Mouse (Mus musculus) G1E (cell line): Measurements from ENCODE around the gene Dact3. TPM values are rescaled to one million over a fixed set of nuclear protein-coding genes. Genes with fewer than 3 reads are reported as not detected.

Experiments used
- ATAC-seq: 2 replicates; pipeline ENCODE4 v1.8.0; 2016; ENCODE audit warnings: mild to moderate bottlenecking; ENCODE audit not compliant: insufficient number of reproducible peaks, poor library complexity, low FRiP score, severe bottlenecking; ENCODE audit errors: extremely low read depth
- DNase-seq: peaks from one replicate; pipeline ENCODE4 v3.0.0; 2012; ENCODE audit warnings: low spot score
- H3K27me3 ChIP-seq: 2 replicates; pipeline ENCODE4 v1.6.1; 2012; ENCODE audit warnings: mild to moderate bottlenecking, low read length, inconsistent platforms; ENCODE audit not compliant: insufficient read depth
- H3K36me3 ChIP-seq: replicated peaks from 2 replicates; pipeline ENCODE3; 2012; ENCODE audit warnings: mild to moderate bottlenecking, inconsistent platforms
- H3K4me1 ChIP-seq: 2 replicates; pipeline ENCODE4 v1.6.1; 2012; ENCODE audit warnings: low read depth, low read length, inconsistent platforms, mixed read lengths; ENCODE audit not compliant: insufficient read depth
- H3K4me3 ChIP-seq: 2 replicates; pipeline ENCODE4 v1.5.1; 2012; ENCODE audit warnings: low read depth, mild to moderate bottlenecking, inconsistent platforms, low read length, moderate library complexity, mixed read lengths
- H3K9me3 ChIP-seq: replicated peaks from 2 replicates; pipeline ENCODE4 v1.6.1; 2012; ENCODE audit warnings: inconsistent platforms
- CTCF ChIP-seq: IDR thresholded peaks from 2 replicates; pipeline ENCODE4 v1.5.1; 2012; ENCODE audit warnings: low read depth, low read length, inconsistent platforms, mixed read lengths
- GATA1 ChIP-seq: IDR thresholded peaks from 2 replicates; pipeline ENCODE4 v1.6.1; 2012; ENCODE audit warnings: borderline replicate concordance, low read length, inconsistent platforms, mixed read lengths
- GATA2 ChIP-seq: IDR thresholded peaks from 2 replicates; pipeline ENCODE4 v1.6.1; 2012; ENCODE audit warnings: low read depth, low read length, inconsistent platforms, borderline replicate concordance
- POLR2AphosphoS5 ChIP-seq: IDR thresholded peaks from 2 replicates; pipeline ENCODE4 v1.6.1; 2012; ENCODE audit warnings: low read depth, low read length, inconsistent platforms; ENCODE audit not compliant: insufficient replicate concordance
- TAL1 ChIP-seq: conservative IDR thresholded peaks from 2 replicates; pipeline ENCODE4 v1.6.1; 2012; ENCODE audit warnings: low read depth, low read length, inconsistent platforms, mixed read lengths
- polyA plus RNA-seq: library from polyadenylated mRNA; stranded (reverse); fragments of >175 nt; gene quantifications from 2 replicates; pipeline ENCODE4 v1.2.3, GENCODE M21; 2012
- total RNA-seq, 2 experiments: library from RNA; stranded (forward) in 1 of 2; stranded (reverse) in 1 of 2; fragments of 200-1000 nt in 1 of 2; fragments of >200 nt in 1 of 2; fragmentation: Nextera tagmentation in 1 of 2; gene quantifications; 2 replicates each; pipeline ENCODE4 v1.2.3; 2014 to 2017

The Dact3 gene
- total and polyA plus RNA-seq, 3 experiments: 0.05 to 0.30 (median 0.28) TPM

DNA sequence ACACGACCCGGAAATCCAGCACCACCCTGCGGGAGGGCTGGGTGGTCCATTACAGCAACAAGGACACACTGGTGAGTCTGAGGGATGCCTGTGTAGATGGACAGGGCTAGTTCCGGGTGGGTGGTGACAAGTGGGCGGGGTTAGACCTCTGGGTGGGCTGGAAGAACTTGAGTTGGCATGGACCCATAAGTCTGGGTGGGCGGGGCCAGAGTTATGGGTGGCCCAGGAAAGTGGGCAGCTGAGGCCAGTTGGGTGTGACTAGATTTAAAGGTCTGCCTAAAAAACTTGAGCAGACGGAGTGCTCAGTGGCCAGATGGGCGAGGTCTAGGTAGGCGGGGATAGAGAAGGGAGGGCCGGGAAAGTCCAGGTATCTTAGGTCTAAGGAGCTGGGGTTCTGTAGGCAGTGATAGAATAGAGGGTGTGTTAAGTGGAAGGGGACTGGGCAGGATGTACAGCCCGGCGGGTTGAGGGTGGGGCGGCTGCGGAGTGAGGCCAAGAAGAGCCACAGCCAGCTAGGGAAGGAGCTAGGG lies 21.8 kb upstream of the Dact3 start:
- Histone ChIP-seq H3K27me3 (no peaks in the 10 kb centered on the region), H3K4me3 (no peak overlapping the region), H3K4me1 (peaks cover 14% of the 10 kb centered on the region), H3K36me3 (peaks cover 84% of the 10 kb centered on the region), H3K9me3 (no peaks in the 10 kb centered on the region)
- no peak for DNase-seq
- TF ChIP-seq POLR2AphosphoS5: no peak
- no peak for TF ChIP-seq TAL1
- TF ChIP-seq CTCF: no peak
- TF ChIP-seq GATA1: no peak
- TF ChIP-seq GATA2: no peak
- no peak for ATAC-seq

DNA sequence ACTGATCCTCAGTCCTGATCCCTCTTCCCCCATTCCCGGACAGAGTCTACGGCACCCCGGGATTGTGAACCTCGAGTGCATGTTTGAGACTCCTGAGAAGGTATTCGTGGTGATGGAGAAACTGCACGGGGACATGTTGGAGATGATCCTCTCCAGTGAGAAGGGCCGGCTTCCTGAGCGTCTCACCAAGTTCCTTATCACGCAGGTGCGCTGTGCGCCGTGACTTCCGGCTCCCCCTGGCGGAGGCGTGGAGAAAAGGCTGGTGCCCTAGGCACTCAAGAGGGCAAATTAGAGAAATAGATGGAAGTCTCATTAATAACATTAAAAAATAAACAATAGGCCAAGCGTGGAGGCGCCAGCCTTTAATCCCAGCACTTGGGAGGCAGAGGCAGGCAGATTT lies 16.8 kb upstream of the Dact3 start:
- H3K27me3 ChIP-seq: no peaks in the 10 kb centered on the region
- H3K4me1 ChIP-seq: peaks cover 9% of the 10 kb centered on the region; the same call in 1 of the 2 replicates
- no peak overlapping the region for H3K4me3 ChIP-seq
- no peak for TF ChIP-seq TAL1
- no peak for DNase-seq
- peaks cover 76% of the 10 kb centered on the region for H3K36me3 ChIP-seq
- H3K9me3 ChIP-seq: no peaks in the 10 kb centered on the region
- ATAC-seq: no peak

DNA sequence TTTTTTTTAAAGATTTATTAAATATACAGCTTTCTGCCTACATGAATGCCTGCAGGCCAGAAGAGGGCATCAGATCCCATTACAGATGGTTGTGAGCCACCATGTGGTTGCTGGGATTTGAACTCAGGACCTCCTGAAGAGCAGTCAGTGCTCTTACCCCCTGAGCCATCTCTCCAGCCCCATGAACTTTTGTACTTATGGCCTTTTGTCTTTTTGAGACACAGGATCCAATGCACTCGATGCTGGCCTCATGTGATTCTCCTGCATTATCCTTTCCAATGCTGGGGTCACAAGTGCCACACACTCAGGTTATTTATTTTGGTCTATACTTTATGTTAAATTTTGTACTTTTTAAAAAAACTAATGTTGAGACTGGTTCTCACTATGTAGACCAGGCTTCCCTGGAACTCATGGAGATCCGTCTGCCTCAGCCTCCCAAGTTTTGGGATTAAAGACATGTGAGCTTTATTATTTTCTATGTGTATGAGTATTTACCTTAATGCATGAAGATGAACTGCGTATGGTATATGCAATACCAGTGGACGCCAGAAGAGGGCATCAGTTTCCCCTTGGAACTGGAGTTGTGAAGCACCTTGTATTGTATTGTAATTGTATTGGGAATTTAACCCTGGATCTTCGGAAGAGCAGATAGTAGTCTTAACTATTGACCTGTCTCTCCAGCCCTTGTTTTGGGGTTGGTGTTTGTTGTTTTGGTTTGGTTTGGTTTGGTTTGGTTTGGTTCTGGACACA lies 15.0 kb upstream of the Dact3 start:
- Histone ChIP-seq H3K27me3 (no peaks in the 10 kb centered on the region), H3K36me3 (peaks cover 69% of the 10 kb centered on the region), H3K9me3 (no peaks in the 10 kb centered on the region), H3K4me3 (no peak overlapping the region), H3K4me1 (0 out of 2 replicates have a peak, but pooled peaks cover 4% of the 10 kb centered on the region)
- TF ChIP-seq POLR2AphosphoS5: no peak
- no peak for TF ChIP-seq GATA2
- TF ChIP-seq TAL1: no peak
- peak; percentile 75 for TF ChIP-seq CTCF
- TF ChIP-seq GATA1: no peak
- no peak for ATAC-seq
- no peak for DNase-seq

DNA sequence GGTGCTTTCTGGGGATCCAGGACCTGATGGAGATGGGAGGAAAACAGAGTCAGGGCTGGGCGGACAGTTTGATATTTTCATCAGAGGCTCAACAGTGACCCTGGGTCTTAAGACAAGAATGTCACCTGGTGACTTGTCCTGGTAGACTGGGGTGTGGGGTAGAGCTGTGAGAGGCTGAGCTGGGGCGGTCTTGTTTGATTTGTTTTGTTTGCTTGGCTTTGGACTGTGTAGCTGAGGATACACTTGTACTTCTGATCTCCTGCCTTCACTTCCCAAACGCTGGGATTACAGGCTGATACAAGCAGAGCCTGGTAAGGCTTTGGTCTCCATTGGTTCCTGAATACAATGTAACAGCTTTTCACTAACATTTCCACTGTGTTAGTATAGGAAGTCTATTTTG lies 7.6 kb upstream of the Dact3 start:
- no peaks in the 10 kb centered on the region for H3K4me1 ChIP-seq
- ATAC-seq: no peak
- TF ChIP-seq POLR2AphosphoS5: no peak
- no peak for TF ChIP-seq GATA1
- no peak for TF ChIP-seq CTCF
- TF ChIP-seq GATA2: no peak
- no peak for TF ChIP-seq TAL1
- no peaks in the 10 kb centered on the region for H3K27me3 ChIP-seq
- no peak overlapping the region for H3K4me3 ChIP-seq
- DNase-seq: no peak
- H3K9me3 ChIP-seq: no peaks in the 10 kb centered on the region
- H3K36me3 ChIP-seq: peaks cover 66% of the 10 kb centered on the region

DNA sequence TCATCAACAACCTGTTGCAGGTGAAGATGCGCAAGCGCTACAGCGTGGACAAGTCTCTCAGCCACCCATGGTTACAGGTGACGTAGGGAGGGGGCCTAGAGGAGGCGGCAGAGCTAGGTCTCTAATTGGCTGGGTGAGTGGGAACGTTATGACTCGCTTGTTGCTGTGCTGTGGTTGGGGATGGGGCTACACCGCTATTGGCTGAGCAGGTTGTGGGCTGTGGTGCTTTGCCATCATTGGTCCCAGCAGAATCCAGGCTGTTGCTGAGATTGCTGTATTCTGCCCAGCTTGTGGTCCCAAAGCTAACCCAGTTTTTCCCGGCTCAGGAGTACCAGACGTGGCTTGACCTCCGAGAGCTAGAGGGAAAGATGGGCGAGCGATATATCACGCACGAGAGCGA lies 5.6 kb upstream of the Dact3 start:
- DNase-seq (no peak), ATAC-seq (no peak)
- Histone ChIP-seq H3K4me3 (no peak overlapping the region), H3K9me3 (no peaks in the 10 kb centered on the region), H3K36me3 (peaks cover 54% of the 10 kb centered on the region), H3K4me1 (peaks cover 7% of the 10 kb centered on the region), H3K27me3 (no peaks in the 10 kb centered on the region)
- TF ChIP-seq GATA1: no peak
- no peak for TF ChIP-seq TAL1
- TF ChIP-seq POLR2AphosphoS5: no peak
- no peak for TF ChIP-seq CTCF
- TF ChIP-seq GATA2: no peak

DNA sequence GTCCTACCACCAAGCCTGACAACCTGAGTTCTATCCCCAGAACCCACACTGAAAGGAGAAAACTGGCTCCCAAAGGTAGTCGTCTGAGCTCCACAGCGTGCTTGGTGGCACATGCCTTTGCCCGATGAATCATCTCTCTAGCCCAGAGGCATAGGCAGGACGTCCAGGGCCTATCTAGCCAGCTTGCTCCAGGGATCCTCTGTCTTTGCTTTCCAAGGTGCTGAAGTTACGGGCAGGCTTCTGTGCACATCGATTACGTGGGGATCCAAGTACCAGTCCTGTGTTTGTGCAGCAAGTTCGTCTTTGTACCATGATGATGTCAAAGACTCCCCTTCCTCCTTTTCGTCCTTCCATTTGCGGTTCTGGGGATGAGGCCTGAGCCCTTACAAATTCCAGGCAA lies 3.5 kb upstream of the Dact3 start:
- Histone ChIP-seq H3K36me3 (peaks cover 41% of the 10 kb centered on the region), H3K4me3 (no peak overlapping the region), H3K9me3 (no peaks in the 10 kb centered on the region), H3K27me3 (peaks cover 6% of the 10 kb centered on the region), H3K4me1 (peaks cover 23% of the 10 kb centered on the region)
- ATAC-seq (no peak), DNase-seq (no peak)
- no peak for TF ChIP-seq POLR2AphosphoS5
- TF ChIP-seq CTCF: no peak
- TF ChIP-seq GATA1: no peak
